Mouse (Mus musculus) kidney, adult 2 months (tissue): ENCODE data around the gene Lyl1.

Experiments used
- CTCF ChIP-seq: fragments of 200-500 bp; conservative IDR thresholded peaks from 2 replicates; pipeline ENCODE4 v1.5.1; 2011; ENCODE audit warnings: low read depth, mild to moderate bottlenecking, control low read depth, low read length, moderate library complexity, mixed read lengths; ENCODE audit not compliant: insufficient read depth, insufficient read length
- POLR2A ChIP-seq: fragments of 200-500 bp; IDR thresholded peaks from one replicate; pipeline ENCODE4 v1.6.1; 2011; ENCODE audit warnings: low read depth, low read length, control low read depth

GRCm38 (mm10) chr8:84682257-84682656 is 19.0 kb upstream of the Lyl1 start:
- TF ChIP-seq POLR2A (no peak), CTCF (no peak)
